Mouse (Mus musculus) neural tube, embryonic 13.5 days (tissue): ENCODE measurements around the gene Col6a3. TPM values are rescaled to one million over a fixed set of nuclear protein-coding genes. Genes with fewer than 3 reads are reported as not detected.
A peak's percentile ranks its signal among the peaks of the same experiment; 100 is the strongest.

Experiments
- ATAC-seq: fragments of 200-750 bp; cut with Nextera tagmentation; 2 replicates; pipeline ENCODE4 v1.8.0; 2017; ENCODE audit warnings: low read depth, mild to moderate bottlenecking, moderate TSS enrichment, moderate library complexity
- H3K27ac ChIP-seq: fragments of 300-500 bp; sonication (generic); replicated peaks from 2 replicates; pipeline ENCODE4 v1.5.1; 2015; ENCODE audit warnings: moderate library complexity, mild to moderate bottlenecking, inconsistent platforms
- H3K27me3 ChIP-seq: fragments of 300-500 bp; sonication (generic); 2 replicates; pipeline ENCODE4 v1.6.1; 2015; ENCODE audit warnings: mild to moderate bottlenecking, inconsistent platforms
- H3K36me3 ChIP-seq: fragments of 300-500 bp; sonication (generic); 2 replicates; pipeline ENCODE4 v1.6.1; 2015; ENCODE audit warnings: mild to moderate bottlenecking, inconsistent platforms
- H3K4me1 ChIP-seq: fragments of 300-500 bp; sonication (generic); replicated peaks from 2 replicates; pipeline ENCODE4 v1.6.1; 2015; ENCODE audit warnings: inconsistent platforms
- H3K4me2 ChIP-seq: fragments of 300-500 bp; sonication (generic); 2 replicates; pipeline ENCODE4 v1.6.1; 2015; ENCODE audit warnings: inconsistent platforms, mild to moderate bottlenecking, moderate library complexity
- H3K4me3 ChIP-seq: fragments of 300-500 bp; sonication (generic); 2 replicates; pipeline ENCODE4 v1.5.1; 2015; ENCODE audit warnings: mild to moderate bottlenecking, inconsistent platforms
- H3K9ac ChIP-seq: fragments of 300-500 bp; sonication (generic); 2 replicates; pipeline ENCODE4 v1.6.1; 2015; ENCODE audit warnings: moderate library complexity, mild to moderate bottlenecking, inconsistent platforms
- H3K9me3 ChIP-seq: fragments of 300-500 bp; sonication (generic); 2 replicates; pipeline ENCODE4 v1.6.1; 2016; ENCODE audit warnings: inconsistent platforms
- WGBS: fragments of 180-500 bp; shearing (Covaris S2); methylation state at CpG from one replicate; pipeline ENCODE4 v1.1.7; 2015; 5-methylcytosine and 5-hydroxymethylcytosine counted together
- polyA plus RNA-seq: library from polyadenylated mRNA; unstranded; fragments of >200 nt; fragmentation: Nextera tagmentation; extraction: Ambion mirVana; gene quantifications from 2 replicates; pipeline ENCODE4 v1.2.1, GENCODE M21; 2015

Col6a3 gene
- polyA plus RNA-seq, 1 experiment from 2014 or later: 11.5 TPM

- Histone ChIP-seq H3K27me3 (no peaks in the 10 kb centered on the region), H3K4me2 (no peak overlapping the region), H3K9me3 (no peaks in the 10 kb centered on the region), H3K36me3 (no peaks in the 10 kb centered on the region), H3K27ac (no peak overlapping the region), H3K4me3 (no peak overlapping the region), H3K4me1 (no peaks in the 10 kb centered on the region), H3K9ac (no peak overlapping the region)
- WGBS: 87% methylated on average over 6 of the region's 6 CpGs
- no peak for ATAC-seq
Observed at GRCm38 (mm10) chr1:90789506-90789905, 54.3 kb downstream of the Col6a3 start.

DNA sequence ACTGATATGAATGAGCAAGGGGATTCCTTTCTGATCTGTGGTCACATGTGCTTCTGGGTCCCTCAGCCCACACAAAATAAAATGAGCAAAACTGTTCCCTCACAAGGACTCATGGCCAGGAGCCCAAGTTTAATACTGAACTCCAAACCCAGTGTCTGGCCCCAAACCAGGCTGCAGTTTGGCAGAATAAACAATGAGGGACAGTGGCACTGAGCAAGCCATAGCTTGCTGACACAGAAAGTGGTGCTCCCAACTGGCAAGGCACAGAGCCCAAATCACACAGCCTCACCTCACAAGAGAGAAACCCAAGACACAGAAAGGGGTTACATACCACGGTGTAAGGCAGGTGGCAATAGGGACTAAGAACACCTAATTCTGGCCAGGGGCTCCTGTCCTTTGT, 63.3 kb downstream of the Col6a3 start:
- H3K9me3 ChIP-seq: no peaks in the 10 kb centered on the region
- 85% methylated on average over 1 of the region's 1 CpGs for WGBS
- H3K36me3 ChIP-seq: no peaks in the 10 kb centered on the region
- H3K4me1 ChIP-seq: no peaks in the 10 kb centered on the region; the same call in 1 of the 2 replicates
- no peak for ATAC-seq
- H3K4me2 ChIP-seq: no peak overlapping the region
- no peaks in the 10 kb centered on the region for H3K27me3 ChIP-seq
- no peak overlapping the region for H3K4me3 ChIP-seq
- no peak overlapping the region for H3K27ac ChIP-seq
- no peak overlapping the region for H3K9ac ChIP-seq

DNA sequence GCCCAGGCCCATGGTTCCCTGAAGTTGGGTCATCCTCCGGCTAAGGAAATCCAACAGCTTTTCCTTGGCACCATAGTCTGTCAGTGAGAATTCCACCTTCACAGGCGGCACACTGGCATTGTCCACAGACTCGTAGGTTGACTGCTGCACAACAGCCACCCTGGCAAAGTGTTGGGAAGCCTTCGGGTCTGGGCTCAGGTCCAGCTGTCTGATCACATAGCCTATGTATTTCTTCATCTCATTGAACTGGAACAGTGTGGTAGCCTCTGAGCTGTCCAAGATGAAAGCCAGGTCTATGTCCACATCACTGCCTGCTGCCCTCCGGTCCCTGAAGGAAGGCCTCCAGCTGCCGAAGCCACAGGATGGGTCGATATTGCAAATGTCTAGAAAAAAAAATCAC, 64.7 kb downstream of the Col6a3 start:
- H3K4me2 ChIP-seq: no peak overlapping the region
- 92% methylated on average over 7 of the region's 7 CpGs for WGBS
- no peak overlapping the region for H3K9ac ChIP-seq
- no peaks in the 10 kb centered on the region for H3K27me3 ChIP-seq
- ATAC-seq: no peak
- H3K27ac ChIP-seq: no peak overlapping the region
- no peaks in the 10 kb centered on the region; the same call in 1 of the 2 replicates for H3K4me1 ChIP-seq
- no peaks in the 10 kb centered on the region for H3K9me3 ChIP-seq
- no peak overlapping the region for H3K4me3 ChIP-seq
- H3K36me3 ChIP-seq: no peaks in the 10 kb centered on the region

DNA sequence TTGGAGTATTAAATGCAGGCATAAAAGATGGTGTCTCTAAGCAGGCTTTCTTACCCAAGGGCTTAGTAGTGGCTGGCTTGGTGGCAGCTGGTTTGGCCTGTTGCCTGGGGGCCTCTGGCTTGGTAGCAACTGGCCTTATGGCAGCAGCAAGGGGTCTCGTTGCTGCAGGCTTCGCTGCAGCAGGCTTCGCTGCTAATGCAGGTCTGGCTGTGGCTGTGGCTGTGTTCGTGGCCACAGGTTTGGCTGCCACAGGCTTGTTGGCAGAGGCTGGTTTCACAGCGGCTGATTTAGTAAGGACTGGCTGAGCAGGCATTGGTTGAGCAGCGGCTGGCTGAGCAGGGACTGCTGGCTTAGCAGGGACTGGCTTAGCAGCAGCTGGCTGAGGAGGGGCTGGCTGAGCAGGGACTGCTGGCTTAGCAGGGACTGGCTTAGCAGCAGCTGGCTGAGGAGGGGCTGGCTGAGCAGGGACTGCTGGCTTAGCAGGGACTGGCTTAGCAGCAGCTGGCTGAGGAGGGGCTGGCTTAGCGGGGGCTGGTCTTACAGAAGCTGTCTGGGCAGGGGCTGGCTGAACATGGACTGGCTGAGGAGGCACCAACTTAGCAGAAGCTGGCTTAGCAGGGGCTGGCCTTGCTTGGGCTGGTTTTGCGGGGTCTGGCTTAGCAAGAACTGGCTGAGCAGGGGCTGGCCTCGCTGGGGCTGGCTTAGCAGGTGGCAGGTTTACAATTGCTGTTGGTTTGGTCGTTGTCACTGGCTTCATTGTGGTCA, 68.1 kb downstream of the Col6a3 start:
- 10% methylated on average over 10 of the region's 10 CpGs for WGBS
- Histone ChIP-seq H3K4me3 (no peak overlapping the region), H3K9me3 (no peaks in the 10 kb centered on the region), H3K4me1 (no peaks in the 10 kb centered on the region; the same call in 1 of the 2 replicates), H3K27me3 (no peaks in the 10 kb centered on the region), H3K36me3 (no peaks in the 10 kb centered on the region), H3K4me2 (peak overlapping the region; percentile 19), H3K9ac (no peak overlapping the region), H3K27ac (peak overlapping the region; percentile 69)
- peak; percentile 95 for ATAC-seq

GRCm38 (mm10) chr1:90771172-90771571, 72.6 kb downstream of the Col6a3 start:
- Histone ChIP-seq H3K9me3 (no peaks in the 10 kb centered on the region), H3K4me1 (no peaks in the 10 kb centered on the region; the same call in 1 of the 2 replicates), H3K36me3 (no peaks in the 10 kb centered on the region), H3K27ac (no peak overlapping the region), H3K4me3 (no peak overlapping the region), H3K27me3 (no peaks in the 10 kb centered on the region), H3K9ac (no peak overlapping the region), H3K4me2 (no peak overlapping the region)
- 57% methylated on average over 4 of the region's 4 CpGs for WGBS
- no peak for ATAC-seq

- no peaks in the 10 kb centered on the region for H3K36me3 ChIP-seq
- no peak overlapping the region for H3K4me3 ChIP-seq
- H3K27ac ChIP-seq: no peak overlapping the region
- no peak for ATAC-seq
- no peaks in the 10 kb centered on the region for H3K4me1 ChIP-seq
- H3K9ac ChIP-seq: no peak overlapping the region
- no peaks in the 10 kb centered on the region for H3K27me3 ChIP-seq
- 87% methylated on average over 7 of the region's 7 CpGs for WGBS
- no peaks in the 10 kb centered on the region for H3K9me3 ChIP-seq
- no peak overlapping the region for H3K4me2 ChIP-seq
Observed at GRCm38 (mm10) chr1:90770027-90770426, 73.7 kb downstream of the Col6a3 start.

DNA sequence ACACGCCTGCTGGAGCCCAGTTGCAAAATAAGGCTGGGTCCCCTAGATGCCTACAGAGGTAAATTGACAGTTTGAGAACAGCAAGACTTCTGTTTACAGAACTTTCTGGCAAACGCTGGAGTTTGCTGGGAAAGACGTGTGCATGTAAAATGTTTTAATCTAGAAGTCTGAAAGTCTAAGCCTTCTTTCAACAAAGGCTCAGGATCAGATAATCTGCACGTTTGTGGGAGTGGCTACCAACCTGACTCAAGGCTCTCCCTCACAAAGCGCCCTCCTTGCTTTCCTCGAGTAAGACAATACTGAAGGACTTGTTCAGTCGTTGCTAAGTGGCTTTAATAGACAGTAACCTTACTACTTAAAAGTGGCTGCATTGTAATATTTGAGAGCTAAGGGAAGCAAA, 74.5 kb downstream of the Col6a3 start:
- no peak overlapping the region for H3K9ac ChIP-seq
- H3K4me2 ChIP-seq: no peak overlapping the region
- H3K27me3 ChIP-seq: no peaks in the 10 kb centered on the region
- WGBS: 74% methylated on average over 7 of the region's 7 CpGs
- H3K36me3 ChIP-seq: no peaks in the 10 kb centered on the region
- no peaks in the 10 kb centered on the region for H3K4me1 ChIP-seq
- H3K27ac ChIP-seq: no peak overlapping the region
- no peak for ATAC-seq
- H3K4me3 ChIP-seq: no peak overlapping the region
- H3K9me3 ChIP-seq: no peaks in the 10 kb centered on the region

- H3K27ac ChIP-seq: no peak overlapping the region
- no peaks in the 10 kb centered on the region for H3K36me3 ChIP-seq
- no peak for ATAC-seq
- 80% methylated on average over 4 of the region's 4 CpGs for WGBS
- H3K4me1 ChIP-seq: peaks cover 15% of the 10 kb centered on the region
- H3K9ac ChIP-seq: no peak overlapping the region
- no peaks in the 10 kb centered on the region for H3K9me3 ChIP-seq
- no peak overlapping the region for H3K4me3 ChIP-seq
- no peak overlapping the region for H3K4me2 ChIP-seq
- H3K27me3 ChIP-seq: no peaks in the 10 kb centered on the region
Observed at GRCm38 (mm10) chr1:90758091-90758673, 85.6 kb downstream of the Col6a3 start.

DNA sequence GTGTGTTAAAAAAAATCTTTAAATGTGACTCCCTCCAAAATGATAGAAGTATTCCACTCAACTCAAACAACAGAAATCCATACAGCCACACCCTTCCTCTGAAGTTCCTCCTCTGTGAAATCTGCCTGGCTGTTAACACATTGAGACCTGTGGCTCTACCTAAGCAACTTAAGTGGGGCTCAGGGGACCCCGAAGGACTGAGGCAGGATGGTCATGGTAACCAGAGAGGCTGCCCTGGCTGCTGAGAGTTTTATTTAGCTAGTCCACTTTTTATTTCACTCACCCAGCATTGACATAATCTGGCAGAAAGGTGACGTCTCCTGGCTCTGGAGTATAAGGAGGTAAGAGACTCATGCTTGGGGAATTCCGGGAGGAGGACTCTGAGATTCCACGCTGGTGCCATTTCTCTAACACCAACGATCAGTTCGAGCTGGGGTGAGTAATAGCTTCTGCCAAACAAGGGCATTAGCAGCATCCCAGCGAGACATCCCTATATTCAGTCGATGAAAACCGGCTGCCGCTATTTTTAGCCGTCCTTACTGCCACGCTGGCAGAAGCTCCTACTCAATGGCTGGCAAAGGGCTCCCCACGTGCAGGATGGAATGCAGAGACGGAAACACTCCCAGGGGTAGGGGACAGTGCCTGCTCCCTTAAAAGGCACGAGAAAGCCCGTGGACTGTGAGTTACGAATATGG, 89.8 kb downstream of the Col6a3 start:
- no peak for ATAC-seq
- 37% methylated on average over 17 of the region's 17 CpGs for WGBS

DNA sequence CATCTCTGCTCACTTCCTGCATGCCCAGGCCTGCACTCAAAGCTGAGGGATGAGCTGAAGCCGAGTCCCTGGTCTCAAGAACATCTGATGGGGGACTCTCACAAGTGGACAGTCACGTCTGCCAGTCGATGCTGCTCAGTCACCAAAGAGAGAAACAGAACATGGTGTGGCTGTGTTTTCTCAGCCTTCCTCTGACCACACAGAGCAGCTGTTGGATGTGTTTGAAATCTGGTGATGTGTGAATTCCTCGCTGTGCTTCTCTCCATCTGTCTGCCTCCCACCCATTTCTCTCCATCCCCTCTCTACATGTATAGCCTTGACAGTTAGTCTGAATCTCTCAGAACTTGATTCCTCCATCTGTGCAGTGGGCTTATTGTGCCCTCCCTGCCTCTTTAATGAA, 92.5 kb downstream of the Col6a3 start:
- Histone ChIP-seq H3K9ac (no peak overlapping the region), H3K27ac (no peak overlapping the region), H3K27me3 (no peaks in the 10 kb centered on the region), H3K36me3 (no peaks in the 10 kb centered on the region), H3K4me2 (no peak overlapping the region), H3K4me1 (peaks cover 15% of the 10 kb centered on the region), H3K9me3 (no peaks in the 10 kb centered on the region), H3K4me3 (no peak overlapping the region)
- 79% methylated on average over 4 of the region's 4 CpGs for WGBS
- ATAC-seq: no peak

More for the DNA sequence above, 89.8 kb downstream of the Col6a3 start:
- Histone ChIP-seq H3K27me3 (no peaks in the 10 kb centered on the region), H3K4me1 (peaks cover 15% of the 10 kb centered on the region), H3K36me3 (no peaks in the 10 kb centered on the region), H3K9ac (no peak overlapping the region), H3K9me3 (no peaks in the 10 kb centered on the region), H3K4me3 (no peak overlapping the region), H3K27ac (peak overlapping the region; percentile 72), H3K4me2 (peak overlapping the region; percentile 28; the same call in 1 of the 2 replicates)

- Histone ChIP-seq H3K36me3 (no peaks in the 10 kb centered on the region), H3K4me2 (no peak overlapping the region), H3K27me3 (no peaks in the 10 kb centered on the region), H3K4me3 (no peak overlapping the region), H3K9ac (no peak overlapping the region), H3K9me3 (no peaks in the 10 kb centered on the region), H3K27ac (no peak overlapping the region), H3K4me1 (peaks cover 22% of the 10 kb centered on the region)
- 73% methylated on average over 8 of the region's 8 CpGs for WGBS
- ATAC-seq: no peak
Observed at GRCm38 (mm10) chr1:90750169-90750568, 93.6 kb downstream of the Col6a3 start.

DNA sequence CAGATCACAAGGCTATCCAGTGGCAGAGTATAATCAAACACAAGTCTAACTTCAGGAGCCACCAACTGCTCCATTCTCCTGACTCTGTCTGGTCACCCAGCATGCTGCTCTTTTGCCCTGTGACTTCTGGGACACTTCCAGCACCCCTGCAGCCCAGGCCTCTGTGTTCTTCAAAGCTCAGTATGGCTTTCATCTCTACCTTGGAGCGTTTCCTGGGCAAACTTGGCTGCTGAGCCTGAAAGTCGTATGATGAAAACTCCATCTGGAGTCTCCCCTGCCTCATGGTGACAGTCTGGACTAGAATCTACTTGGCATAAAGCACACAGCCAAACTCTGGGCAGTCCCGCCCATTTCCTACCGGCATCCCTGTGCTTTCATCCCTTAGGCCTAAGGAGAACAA, 95.2 kb downstream of the Col6a3 start:
- Histone ChIP-seq H3K27ac (no peak overlapping the region), H3K4me2 (no peak overlapping the region), H3K4me1 (peaks cover 22% of the 10 kb centered on the region), H3K27me3 (no peaks in the 10 kb centered on the region), H3K36me3 (no peaks in the 10 kb centered on the region), H3K9ac (no peak overlapping the region), H3K4me3 (no peak overlapping the region), H3K9me3 (no peaks in the 10 kb centered on the region)
- 68% methylated on average over 4 of the region's 4 CpGs for WGBS
- ATAC-seq: no peak
